Mouse (Mus musculus) heart, postnatal 0 days (tissue): Measurements from ENCODE around the gene Fgfbp3.

Source experiments
- CTCF ChIP-seq: IDR thresholded peaks from 2 replicates; pipeline ENCODE4 v1.5.1; 2016; ENCODE audit warnings: antibody characterized with exemption, control low read depth, low read depth
- EP300 ChIP-seq: IDR thresholded peaks from 2 replicates; pipeline ENCODE4 v1.6.1; 2016; ENCODE audit warnings: antibody characterized with exemption, low read depth

- TF ChIP-seq CTCF (no peak), EP300 (no peak)
Measured at GRCm38 (mm10) chr19:36916206-36916605, 3.2 kb downstream of the Fgfbp3 start.
